Mouse (Mus musculus) adrenal gland, postnatal 4 days (tissue): Measurements from ENCODE around the gene Zfp638. TPM values are rescaled to one million over a fixed set of nuclear protein-coding genes. Genes with fewer than 3 reads are reported as not detected.

ENCODE experiments used
- DNase-seq, 2 experiments: peaks; one replicate each; pipeline ENCODE4 v3.0.0; 2021 to 2022; ENCODE audit warnings: low spot score in 2 of 2, mixed read lengths in 2 of 2
- total RNA-seq, 2 experiments: library from RNA; stranded (reverse); gene quantifications; 2 replicates each; pipeline ENCODE4 v1.2.3; 2021

The Zfp638 gene
- total RNA-seq, 2 experiments from 2014 or later, result 99.9 to 101 TPM

DNA sequence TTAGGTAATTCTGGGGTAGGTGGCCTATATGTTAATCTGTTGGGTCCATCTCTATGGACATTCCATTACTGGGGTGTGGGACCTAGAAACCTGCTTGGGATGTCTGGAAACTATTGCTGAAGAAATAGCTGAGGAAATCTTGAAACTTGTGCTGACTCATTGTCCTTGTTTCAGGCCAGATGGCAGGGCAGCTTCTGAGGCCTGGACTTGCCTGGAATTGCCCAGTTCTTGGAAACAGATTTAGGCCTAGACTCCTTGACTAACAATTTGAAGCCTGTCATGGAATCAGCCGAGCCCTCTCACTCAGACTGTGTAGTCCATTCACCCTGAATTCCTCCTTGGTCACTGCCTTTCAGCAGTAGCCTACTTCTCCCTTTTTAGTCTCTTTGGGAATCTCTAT, 21.9 kb downstream of the Zfp638 start:
- no peak for DNase-seq

DNA sequence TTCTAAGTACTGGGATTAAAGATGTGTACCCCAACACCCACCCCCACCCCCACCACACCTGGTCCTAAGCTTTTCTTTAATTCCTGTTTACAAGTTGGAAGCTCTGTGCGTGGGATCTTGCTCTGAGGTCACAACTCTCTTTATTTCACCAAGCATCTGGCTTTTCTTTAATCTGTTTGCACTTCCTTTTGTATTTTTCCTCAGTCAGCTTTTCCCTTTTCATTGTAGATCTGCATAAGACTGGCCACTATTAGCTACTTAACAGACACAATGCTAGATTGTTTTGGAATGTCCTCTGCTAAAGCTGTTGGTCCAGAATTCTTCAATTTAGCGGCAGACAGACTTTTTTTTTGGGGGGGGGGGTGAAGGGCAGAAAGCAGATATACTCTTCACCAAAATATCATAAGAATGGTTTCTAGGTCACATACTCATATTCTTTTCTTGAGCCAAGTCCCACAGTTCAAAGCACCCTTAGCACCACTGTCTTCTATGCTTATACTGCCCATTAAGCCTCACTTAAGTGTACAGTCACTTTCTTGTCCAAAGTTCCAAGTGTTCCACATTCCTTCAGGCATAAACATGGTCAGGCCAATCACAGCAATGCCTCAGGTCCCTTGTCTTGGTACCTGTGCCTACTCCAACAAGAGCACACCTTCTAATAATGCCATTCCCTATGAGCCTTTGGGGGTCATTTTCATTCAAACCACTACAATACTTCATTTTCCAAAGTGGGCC, 23.5 kb downstream of the Zfp638 start:
- DNase-seq, result no peak

- DNase-seq, result no peak
Measured at GRCm38 (mm10) chr6:83891251-83891650, 24.3 kb downstream of the Zfp638 start.

DNA sequence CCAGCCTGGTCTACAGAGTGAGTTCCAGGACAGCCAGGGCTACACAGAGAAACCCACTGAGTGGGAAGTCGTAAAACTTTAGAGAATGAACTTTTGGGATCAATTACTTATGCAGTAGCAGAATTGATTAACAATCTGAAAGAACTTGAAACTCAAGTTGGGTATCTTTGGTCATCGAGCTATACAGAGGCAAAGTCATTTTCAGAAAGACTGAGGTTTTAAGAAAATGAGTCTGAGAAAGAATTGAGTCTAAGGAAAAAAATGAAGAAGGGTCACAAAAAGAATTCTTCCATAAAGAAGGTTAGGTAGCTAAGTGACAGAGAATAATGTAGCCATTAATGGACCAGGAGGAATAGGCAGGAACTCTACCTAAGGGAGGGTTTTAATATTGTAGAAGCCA, 24.8 kb downstream of the Zfp638 start:
- no peak for DNase-seq

DNA sequence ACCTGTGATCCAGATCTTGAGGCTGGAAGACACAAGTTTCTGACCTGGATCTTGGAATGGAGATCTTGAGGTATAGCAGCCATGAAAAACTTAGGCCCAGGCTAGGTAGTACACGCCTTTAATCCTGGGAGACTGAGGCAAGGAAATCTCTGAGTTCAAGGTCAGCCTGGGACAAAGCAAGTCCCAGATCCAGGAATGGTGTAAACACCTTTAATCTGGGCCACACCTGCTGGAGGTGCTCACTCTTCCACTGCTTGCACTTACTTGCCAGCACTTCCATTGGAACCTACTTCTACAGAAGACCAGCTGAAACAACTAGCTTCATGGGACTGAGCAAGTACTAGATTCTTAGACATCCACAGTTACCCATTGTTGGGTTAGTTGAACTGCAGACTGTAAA, 26.2 kb downstream of the Zfp638 start:
- no peak for DNase-seq

DNA sequence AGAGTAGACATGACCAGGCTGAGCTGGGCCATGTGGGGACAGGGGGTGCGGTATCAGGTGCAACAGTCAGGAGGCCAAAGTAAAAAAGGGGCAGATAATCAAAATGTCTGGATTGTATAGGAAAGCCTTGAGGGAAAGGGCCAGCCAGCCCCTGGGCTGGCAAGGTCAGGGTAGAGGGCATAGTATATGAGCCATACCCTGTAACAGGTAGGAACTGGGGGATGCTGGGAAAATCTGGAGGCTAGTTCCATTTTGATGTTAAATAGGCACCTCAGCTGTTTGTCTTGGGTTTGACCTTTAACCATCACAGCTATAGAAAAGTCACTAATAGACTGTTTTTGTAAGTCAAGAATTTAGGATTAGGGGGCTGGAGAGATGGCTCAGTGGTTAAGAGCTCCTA, 26.7 kb downstream of the Zfp638 start:
- DNase-seq, result no peak

DNA sequence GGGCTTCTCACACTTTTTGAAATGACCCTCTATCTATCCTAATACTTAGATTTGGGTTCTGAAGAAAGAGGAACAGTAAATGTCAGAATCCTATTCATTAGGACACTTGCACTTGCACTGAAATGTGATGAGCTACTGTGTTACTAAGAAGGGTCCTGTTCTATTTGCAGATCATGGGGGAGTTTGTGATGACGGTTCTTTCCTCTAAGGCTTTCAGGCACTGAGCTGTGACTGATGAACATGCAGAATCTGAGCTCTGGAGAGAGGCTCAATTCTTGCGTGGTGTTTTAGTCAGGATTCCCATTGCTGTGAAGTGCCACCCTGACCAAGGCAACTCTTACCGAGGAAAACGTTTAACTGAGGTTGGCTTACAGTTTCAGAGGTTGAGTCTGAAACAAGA, 32.2 kb downstream of the Zfp638 start:
- no peak for DNase-seq

DNA sequence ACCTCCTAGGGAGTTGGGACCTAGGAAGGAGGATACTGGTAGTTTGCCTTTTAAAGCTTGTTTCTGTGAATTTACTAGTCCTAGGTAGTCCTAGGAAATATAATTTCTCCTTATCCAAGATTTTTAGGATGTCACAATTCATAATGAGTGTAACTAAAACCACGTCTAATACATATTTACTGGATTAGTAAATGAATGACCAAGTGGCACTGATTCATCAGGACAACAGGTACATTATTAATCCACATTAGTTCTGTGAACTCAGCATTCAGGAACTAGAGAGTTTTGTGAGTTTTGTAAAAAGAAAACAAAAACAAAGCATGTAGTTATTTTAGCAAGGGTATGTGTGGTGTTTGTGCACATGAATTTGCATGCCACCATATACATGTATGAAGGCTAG, 38.4 kb downstream of the Zfp638 start:
- DNase-seq, result no peak

DNA sequence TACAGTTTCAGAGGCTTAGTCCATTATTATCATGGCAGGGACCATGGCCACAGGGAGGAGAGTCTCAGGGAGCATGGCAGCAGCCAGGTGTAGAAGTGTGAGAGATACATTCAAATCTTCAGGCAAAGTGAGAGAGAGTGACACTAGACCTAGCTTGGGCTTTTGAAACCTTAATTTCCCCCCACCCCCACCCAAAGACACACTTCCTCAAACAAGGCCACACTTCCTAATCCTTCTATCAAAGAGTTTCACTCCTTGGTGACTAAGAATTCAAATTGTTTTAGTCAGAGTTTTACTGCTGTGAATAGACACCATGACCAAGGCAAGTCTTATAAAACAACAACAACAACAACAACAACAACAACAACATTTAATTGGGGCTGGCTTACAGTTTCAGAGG, 39.8 kb downstream of the Zfp638 start:
- DNase-seq, result no peak

GRCm38 (mm10) chr6:83908386-83908785, 41.5 kb downstream of the Zfp638 start:
- DNase-seq, result no peak

DNA sequence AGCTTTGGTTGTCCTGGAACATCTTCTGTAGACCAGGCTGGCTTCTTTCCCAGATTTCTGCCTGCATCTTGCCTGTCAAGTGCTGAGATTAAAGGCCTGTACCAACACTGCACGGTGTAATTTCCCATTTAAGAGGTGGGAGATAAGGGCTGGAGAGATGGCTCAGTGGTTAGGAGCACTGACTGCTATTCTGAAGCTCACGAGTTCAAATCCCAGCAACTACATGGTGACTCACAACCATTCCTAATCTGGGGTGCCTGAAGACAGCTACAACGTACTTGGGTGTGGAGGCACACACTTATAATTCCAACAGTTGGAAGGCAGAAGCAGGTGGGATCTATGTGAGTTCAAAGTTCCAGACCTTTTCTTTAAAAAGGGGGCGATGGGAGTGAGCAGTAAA, 46.8 kb downstream of the Zfp638 start:
- DNase-seq, result no peak

DNA sequence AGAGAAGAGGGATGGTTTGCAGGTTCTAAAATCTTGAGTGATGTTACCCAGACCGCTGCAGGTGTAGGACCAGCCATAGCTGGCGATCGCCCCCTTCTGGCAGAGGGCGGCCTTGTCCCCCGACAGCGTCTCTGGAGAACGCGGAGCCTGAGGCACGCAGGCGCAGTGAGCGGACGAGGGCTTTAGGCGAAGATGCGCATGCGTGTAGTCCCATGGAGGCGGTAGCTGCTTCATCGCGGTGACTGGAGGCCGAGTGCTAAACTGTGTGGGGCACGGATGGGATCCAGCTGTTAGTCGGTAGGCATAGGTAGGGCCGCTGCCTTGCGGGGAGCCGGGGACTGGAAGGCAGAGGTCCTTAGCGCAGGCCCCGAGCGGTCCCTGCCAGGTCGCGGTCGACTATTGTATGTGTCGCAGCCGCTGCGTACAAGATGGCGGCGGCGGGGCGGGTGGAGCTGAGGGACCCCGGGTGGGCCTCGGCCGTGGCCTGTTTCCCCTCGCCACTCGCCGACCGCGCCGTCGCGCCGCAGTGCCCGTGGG, 47.3 kb downstream of the Zfp638 start:
- DNase-seq, result peak; percentile 98 to 99

GRCm38 (mm10) chr6:83914720-83915271, 47.9 kb downstream of the Zfp638 start:
- no peak for DNase-seq

DNA sequence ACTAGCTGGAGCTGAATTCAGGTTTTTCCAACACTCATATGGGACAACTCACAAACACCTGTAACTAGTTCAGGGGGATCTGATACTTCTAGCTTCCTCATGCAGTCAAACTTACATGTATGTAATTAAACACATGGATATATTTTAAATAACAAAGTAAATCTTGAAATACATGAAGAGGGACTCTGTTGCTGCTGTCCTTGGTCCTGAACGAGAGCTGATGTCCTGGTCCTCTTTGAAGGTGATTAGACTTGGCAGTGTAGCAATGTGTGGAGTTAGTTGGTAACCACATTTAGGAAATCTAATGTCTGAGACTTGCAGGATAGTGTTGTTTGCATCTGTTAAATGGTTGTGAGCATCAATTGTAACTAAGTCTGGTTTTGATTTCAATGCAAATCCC, 60.5 kb downstream of the Zfp638 start:
- no peak for DNase-seq

DNA sequence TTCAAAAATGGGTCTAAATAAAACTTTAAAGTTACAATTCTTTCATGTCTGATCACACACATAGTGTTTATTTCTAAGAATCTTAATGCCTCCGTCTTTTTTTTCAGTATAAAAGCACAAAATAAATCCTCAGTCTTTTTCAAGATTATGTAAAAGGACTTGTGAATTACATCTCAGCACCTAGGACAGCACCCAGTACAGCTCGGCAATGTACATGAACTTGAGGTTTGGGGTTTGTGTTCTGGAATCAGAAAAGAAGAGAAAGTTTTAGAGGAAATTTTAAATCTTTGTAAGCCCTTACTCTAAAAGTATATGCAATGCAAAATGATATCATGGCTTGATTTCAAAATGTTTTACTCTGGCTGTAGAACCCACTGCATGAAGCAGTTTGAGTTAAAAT, 61.3 kb downstream of the Zfp638 start:
- DNase-seq, result no peak

DNA sequence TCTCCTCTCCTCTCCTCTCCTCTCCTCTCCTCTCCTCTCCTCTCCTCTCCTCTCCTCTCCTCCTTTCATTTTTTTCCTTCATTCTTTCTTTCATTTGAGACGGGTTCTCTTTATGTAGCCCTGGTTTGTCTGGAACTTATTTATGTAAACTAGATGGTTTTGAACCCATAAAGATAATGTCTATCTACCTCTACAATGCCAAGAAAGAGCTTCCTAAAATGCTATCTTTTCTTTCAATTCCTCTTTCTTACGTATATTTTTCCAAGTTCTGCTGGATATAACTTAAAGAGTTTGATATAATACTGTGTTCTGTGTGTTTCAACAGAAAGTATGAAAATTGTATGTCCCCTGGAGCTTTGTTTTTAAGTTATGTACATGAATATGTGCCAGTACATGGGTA, 72.6 kb downstream of the Zfp638 start:
- DNase-seq, result no peak

DNA sequence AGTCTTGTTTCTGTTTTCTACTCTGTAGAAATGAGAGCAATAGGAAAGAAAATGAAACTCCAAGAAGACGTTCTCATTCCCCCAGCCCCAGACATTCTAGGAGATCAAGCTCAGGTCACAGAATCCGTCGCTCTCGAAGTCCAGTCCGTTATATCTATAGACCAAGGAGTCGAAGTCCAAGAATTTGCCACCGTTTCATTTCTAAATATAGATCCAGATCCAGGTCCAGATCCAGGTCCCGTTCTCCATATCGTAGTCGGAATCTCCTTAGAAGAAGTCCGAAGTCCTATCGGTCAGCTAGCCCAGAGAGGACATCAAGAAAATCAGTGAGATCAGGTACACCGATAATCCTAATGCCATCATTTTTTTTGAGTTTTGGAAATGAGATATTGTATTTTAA, 75.9 kb downstream of the Zfp638 start:
- no peak for DNase-seq

GRCm38 (mm10) chr6:83953603-83954002, 86.7 kb downstream of the Zfp638 start:
- no peak for DNase-seq

GRCm38 (mm10) chr6:83987642-83988041, 120.7 kb downstream of the Zfp638 start:
- no peak for DNase-seq

DNA sequence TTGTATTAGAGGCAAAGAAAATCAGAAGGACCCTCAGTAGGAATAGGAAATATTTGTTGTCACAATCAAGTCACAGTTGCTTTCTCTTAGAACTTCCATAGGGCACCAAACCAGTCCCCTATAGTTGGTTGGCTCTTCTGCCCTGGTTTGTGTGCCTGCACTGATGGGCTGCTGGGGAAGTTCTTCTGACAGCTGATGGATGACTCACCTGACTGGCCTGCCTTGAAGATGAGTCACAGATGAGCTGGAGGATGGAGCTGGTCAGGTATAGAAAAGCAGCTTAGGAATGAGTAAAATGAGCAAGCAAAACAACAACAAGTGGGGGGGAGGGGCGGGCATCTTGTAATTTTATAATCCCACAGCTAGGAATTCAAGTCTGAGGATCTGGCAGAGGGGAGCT, 135.8 kb downstream of the Zfp638 start:
- no peak for DNase-seq

DNA sequence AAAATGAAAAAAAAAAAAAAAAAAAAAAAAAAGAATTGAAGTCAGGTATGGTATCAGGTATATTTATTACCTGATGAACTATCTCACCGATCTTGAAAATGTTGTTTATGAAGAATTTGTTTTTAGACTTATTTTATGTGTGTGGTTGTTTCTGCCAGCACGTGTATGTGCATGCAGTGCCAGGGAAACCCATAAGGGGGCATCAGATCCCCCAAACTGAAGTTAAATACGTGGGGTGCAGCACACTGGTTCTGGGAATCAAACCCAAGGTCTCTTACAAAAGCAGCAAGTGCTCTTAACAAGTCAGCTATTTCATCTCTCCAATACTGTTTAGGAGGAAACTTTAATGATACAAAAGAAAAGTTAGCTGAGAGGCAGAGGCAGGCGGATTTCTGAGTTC, 137.4 kb downstream of the Zfp638 start:
- DNase-seq, result no peak

GRCm38 (mm10) chr6:84008363-84009171, 141.7 kb downstream of the Zfp638 start, which contains the start of gene Dysf:
TSS of gene Dysf (plus strand) at chr6:84008590.
- no peak for DNase-seq
